Mouse (Mus musculus) B cell, adult 2 months (primary cell): ENCODE measurements around the gene Mier2.
A peak's percentile ranks its signal among the peaks of the same experiment; 100 is the strongest.

ENCODE experiments used
- DNase-seq, 2 experiments: peaks; one replicate each; pipeline ENCODE4 v3.0.0; 2022

The Mier2 gene

DNA sequence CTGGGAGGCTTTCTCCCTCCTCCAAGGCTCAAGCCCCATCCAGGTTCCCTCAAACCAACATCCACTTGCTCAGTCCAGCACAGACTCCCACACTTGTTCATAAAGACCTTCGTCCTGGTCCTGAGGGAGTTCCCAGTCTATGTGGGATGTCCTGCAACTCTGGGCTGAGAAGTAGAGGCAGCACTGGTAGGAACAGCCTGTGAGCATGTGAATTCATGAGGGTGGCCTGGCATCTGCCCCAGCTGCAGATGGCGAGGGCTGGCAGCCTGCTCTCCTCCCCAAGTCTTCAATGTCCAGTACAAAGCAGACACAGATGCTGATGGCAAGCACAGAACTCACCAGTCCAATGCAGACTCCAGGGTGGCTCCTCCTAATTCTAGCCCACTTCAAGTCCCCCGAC, 16.7 kb downstream of the Mier2 start:
- no peak for DNase-seq

DNA sequence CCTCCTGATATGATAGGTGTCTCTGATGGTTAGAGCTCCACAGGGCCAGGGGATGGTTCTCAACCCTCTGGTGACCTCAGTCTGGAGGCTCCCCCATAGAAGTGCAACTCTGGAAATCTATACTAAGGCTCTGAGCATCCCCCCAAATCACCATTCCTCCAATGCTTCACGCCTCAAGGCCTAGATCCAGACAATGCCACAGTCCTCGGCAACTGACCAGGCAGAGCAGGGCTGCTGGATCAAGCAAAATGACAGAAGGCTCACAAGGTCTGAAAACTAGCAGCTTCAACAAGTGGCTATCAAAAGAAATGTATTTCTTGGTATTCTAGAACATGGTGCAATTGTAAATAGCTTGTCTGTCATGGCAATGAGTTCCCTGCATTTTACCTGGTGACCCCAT, 17.2 kb downstream of the Mier2 start:
- DNase-seq, result no peak

DNA sequence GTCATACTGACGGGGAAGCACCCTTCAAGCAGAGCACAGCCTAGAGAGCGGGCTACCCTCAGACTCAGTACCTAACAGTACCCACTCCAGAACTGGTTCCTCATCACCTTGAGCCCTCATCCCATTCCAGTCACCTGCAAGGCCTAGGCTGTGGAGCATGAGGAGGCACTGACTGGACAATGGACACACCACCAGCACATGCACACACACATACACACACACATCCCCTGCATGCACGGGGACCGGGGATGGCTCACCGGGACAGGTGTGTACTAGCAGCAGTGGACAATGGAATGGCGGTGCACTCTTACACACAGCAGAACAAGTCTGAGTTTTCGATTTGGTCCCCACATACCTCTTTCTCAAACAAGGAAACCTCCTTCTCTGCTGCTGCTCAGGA, 17.7 kb downstream of the Mier2 start:
- no peak for DNase-seq

- no peak for DNase-seq
These were observed 18.4 kb downstream of the Mier2 start for GRCm38 (mm10) chr10:79536461-79537080.

DNA sequence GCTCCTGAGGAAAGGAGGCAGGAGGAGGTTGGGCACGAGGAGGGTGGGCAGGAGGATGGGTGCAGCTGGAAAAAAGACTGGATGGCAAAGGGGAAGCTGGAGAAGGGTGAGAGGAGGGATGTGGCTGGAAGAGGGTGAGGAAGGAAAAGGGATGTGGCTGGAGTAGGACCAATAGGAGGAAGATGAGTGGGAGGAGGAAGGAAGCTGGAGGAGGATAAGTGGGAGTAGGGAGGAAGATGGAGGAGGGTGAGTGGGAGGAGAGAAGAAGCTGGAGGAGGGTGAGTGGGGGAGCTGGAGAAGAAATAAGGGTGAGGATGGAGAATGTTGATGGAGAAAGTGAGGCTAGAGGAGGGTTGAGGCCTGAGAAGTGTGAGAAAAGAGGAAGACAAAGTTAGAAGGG, 19.6 kb downstream of the Mier2 start:
- DNase-seq, result no peak

GRCm38 (mm10) chr10:79534426-79534825, 20.6 kb downstream of the Mier2 start:
- no peak for DNase-seq

GRCm38 (mm10) chr10:79533126-79533911, 21.7 kb downstream of the Mier2 start, which contains the start of gene Plpp2:
Gene Plpp2, minus strand, starts transcription at chr10:79533796.
- peak; percentile 76 to 77 for DNase-seq

DNA sequence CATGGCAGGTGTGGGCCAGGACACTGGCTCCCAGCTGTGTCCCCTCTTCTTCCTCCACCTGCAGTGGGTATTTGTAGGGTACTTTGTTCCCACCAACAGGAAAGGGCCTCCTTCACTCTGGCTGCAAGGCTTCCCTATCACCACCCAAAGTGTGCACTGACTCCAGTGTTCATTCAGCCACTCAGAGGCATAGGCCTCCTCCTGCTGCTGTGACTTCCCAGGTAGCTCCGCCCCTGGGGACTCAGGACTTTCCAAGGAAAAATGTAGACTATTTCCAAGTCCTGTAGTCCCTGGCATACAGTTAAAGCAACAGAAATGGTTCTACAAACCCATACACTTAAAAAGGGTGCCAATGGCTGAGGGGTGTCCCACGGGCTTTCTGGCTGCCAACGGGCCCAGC, 22.3 kb downstream of the Mier2 start:
- DNase-seq, result no peak

DNA sequence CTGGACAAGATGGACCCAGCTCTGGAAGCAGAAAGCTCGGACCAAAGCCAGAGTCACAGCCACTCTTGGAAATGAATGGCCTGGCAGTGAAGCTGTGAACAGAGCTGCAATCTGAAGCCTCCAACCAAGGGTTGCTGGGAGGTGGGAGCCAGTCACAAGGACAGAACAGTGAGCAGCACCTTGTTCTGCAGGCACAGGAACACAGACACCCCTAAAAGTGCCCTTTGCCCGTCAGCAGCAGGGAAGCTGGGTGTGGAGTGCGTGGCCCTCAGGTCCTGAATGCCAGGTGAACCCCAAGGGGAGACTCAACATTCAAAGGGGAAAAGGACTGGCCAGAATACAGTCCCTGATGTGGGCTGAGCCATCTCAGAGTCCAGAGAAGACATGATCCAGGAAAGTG, 23.4 kb downstream of the Mier2 start:
- no peak for DNase-seq

DNA sequence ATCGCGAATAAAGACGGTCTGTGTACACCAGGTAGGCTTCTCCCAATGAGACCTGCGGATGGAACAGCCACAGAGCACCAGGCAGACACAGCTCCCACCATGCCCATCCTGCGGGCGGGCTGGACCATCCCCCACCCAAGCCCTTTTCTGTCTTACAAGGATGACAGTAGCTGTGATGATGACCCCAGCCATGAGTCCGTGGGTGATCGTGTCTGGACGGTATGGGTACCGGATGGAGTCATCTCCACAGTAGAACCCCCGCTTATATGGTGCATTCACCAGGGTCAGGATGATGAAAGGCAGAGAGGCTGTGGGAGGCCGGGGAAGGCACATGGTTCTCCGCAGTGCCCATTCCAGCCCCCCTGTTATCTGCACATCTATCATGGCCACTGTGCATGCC, 24.3 kb downstream of the Mier2 start:
- no peak for DNase-seq

DNA sequence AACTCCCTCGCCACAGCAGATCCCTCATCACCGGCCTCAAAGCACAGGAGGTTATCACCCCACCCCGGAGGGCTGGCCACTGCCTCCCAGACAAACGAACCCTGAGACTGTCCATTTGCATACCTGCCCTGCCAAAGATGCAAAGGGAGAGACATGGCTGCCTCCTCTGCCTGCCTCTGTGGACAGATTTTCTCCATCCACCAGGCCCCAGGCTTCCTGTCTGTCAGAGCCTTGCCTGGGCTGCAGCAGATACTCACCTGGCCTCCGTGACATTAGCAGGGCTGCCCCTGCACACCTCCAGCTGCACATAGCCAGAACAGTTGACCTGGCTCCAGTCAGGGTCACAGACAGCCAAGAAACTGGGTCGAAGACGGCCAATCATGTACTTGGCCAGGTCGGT, 24.8 kb downstream of the Mier2 start:
- no peak for DNase-seq

GRCm38 (mm10) chr10:79528081-79528480, 26.9 kb downstream of the Mier2 start:
- DNase-seq, result no peak

- DNase-seq, result no peak
These were observed 27.6 kb downstream of the Mier2 start for GRCm38 (mm10) chr10:79527453-79527845.

GRCm38 (mm10) chr10:79526661-79527452, 28.1 kb downstream of the Mier2 start:
- DNase-seq, result no peak

GRCm38 (mm10) chr10:79525456-79526325, 29.3 kb downstream of the Mier2 start:
- DNase-seq, result no peak

DNA sequence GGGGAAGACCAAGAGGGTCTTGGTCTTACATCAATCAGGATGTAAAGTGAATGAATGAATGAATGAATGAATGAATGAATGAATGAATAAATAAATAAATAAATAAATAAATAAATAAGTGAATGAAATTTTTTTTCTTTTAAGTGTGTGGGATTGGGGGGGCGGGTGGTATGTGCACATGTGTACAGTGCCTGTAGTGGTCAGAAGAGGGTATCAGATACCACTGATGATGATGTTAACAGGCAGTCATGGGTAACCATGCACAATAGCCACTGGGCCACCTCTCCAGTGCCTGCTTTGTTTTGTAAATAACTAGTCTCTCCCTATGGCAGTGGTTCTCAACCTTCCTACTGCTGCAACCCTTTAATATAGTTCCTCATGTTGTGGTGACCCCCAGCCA, 30.6 kb downstream of the Mier2 start:
- no peak for DNase-seq

- DNase-seq, result peak; percentile 13 to 19
These were observed 48.3 kb downstream of the Mier2 start for GRCm38 (mm10) chr10:79506709-79507108.

GRCm38 (mm10) chr10:79502830-79503644, 52.0 kb downstream of the Mier2 start:
- DNase-seq, result peak; percentile 26 to 29

GRCm38 (mm10) chr10:79496701-79497288, 58.2 kb downstream of the Mier2 start:
- DNase-seq, result no peak

DNA sequence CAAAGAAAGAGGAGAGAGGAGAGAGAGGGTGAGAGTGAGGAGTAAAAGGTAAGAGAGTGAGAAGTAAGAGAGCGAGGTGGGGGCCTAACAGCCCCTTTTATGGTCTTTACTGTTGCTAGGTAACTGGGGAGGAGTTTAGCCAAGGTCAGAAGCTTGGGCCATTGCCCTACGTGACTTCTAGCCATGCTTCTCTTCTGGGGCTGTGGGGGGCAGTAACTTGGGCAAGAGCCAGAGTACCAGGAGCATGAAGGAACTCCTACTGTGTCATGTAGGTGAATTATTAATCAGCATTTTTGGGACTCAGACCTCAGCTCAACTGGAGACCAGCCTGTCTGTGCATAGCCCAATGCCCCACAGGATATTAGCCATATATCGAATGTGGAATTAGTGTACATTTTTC, 59.1 kb downstream of the Mier2 start:
- DNase-seq, result no peak
